Mouse (Mus musculus) midbrain, embryonic 12.5 days (tissue): ENCODE results near the gene Hspa12a. TPM values are rescaled to one million over a fixed set of nuclear protein-coding genes. Genes with fewer than 3 reads are reported as not detected.

Experiments
- ATAC-seq: fragments of 200-750 bp; cut with Nextera tagmentation; 2 replicates; pipeline ENCODE4 v1.8.0; 2017; ENCODE audit warnings: low read depth, moderate TSS enrichment, moderate library complexity; ENCODE audit not compliant: low FRiP score
- H3K27ac ChIP-seq: fragments of 300-500 bp; sonication (generic); replicated peaks from 2 replicates; pipeline ENCODE4 v1.5.1; 2016; ENCODE audit warnings: mild to moderate bottlenecking
- H3K27me3 ChIP-seq: fragments of 300-500 bp; sonication (generic); 2 replicates; pipeline ENCODE4 v1.6.1; 2016; ENCODE audit warnings: mild to moderate bottlenecking
- H3K36me3 ChIP-seq: fragments of 300-500 bp; sonication (generic); 2 replicates; pipeline ENCODE4 v1.6.1; 2016
- H3K4me1 ChIP-seq: fragments of 300-500 bp; sonication (generic); 2 replicates; pipeline ENCODE4 v1.6.1; 2016
- H3K4me2 ChIP-seq: fragments of 300-500 bp; sonication (generic); replicated peaks from 2 replicates; pipeline ENCODE4 v1.6.1; 2016; ENCODE audit warnings: mild to moderate bottlenecking, moderate library complexity
- H3K4me3 ChIP-seq: fragments of 300-500 bp; sonication (generic); 2 replicates; pipeline ENCODE4 v1.5.1; 2016; ENCODE audit warnings: mild to moderate bottlenecking
- H3K9ac ChIP-seq: fragments of 300-500 bp; sonication (generic); replicated peaks from 2 replicates; pipeline ENCODE4 v1.6.1; 2016; ENCODE audit warnings: mild to moderate bottlenecking, moderate library complexity
- H3K9me3 ChIP-seq: fragments of 300-500 bp; sonication (generic); 2 replicates; pipeline ENCODE4 v1.6.1; 2016; ENCODE audit warnings: mild to moderate bottlenecking
- WGBS: fragments of 180-500 bp; shearing (Covaris S2); methylation state at CpG from one replicate; pipeline ENCODE4 v1.1.7; 2016; 5-methylcytosine and 5-hydroxymethylcytosine counted together
- polyA plus RNA-seq: library from polyadenylated mRNA; unstranded; fragments of >200 nt; fragmentation: Nextera tagmentation; extraction: Ambion mirVana; gene quantifications from 2 replicates; pipeline ENCODE4 v1.2.1, GENCODE M21; 2016

Gene Hspa12a
- polyA plus RNA-seq, 1 experiment from 2014 or later, result 28.0 TPM

DNA sequence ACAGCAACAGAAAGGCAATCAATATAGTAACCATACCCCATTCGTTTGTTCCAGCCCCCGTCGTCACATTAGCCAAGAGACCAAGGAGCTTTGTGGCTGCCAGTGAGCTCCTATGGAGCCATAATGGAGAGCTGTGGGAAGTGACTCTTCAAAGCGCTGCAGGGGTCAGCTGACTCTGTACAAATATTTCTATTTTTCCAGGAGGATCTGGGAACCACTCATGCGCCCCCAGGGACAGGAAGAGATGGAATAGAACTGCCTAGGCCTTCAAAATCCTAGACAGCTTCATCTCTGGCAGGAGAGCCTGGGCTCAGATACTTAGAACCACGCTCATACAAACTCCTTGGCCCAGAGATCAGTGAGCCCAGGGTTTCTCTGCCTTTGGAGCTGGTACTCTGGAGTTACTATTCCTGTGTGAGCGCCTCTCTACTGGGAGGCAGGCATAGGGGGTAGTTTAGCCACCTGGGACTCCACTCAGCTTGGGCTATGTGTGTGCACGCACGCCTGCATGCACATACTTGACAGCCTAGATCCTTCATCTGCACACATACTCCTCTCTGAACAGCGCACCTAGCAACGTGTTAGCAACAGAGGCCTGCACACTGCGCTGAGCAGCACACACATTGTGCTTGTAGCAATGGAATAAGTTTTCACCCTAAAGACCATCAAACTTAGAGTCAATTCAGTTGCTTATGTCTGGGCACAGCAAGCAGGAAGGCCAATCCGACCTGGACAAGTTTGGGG is 128.1 kb downstream of the Hspa12a start:
- ATAC-seq, result no peak
- Histone ChIP-seq H3K27ac (no peak overlapping the region), H3K9me3 (no peaks in the 10 kb centered on the region), H3K36me3 (no peaks in the 10 kb centered on the region), H3K27me3 (no peaks in the 10 kb centered on the region), H3K9ac (no peak overlapping the region), H3K4me2 (no peak overlapping the region), H3K4me3 (no peak overlapping the region), H3K4me1 (no peaks in the 10 kb centered on the region)
- 83% methylated on average over 13 of the region's 13 CpGs for WGBS

DNA sequence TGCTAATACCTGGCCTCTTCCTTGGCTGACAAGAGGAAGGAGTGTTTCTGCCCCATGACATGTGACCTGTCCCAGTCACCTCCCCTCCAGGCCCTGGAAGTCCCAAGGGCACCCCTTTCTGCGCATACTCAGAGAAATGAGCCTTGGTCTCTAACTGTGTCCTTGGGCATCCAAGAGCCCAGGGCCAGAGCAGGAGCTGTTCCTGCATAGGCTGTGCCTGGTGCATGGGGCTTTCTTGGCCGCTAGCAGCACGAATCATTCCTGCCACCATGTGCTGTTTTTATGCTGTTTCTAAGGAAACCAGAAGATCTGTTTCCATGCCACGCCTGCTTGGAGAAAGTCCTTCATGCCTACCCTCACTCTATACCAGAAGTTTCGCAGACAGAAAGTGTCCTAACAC is 132.9 kb downstream of the Hspa12a start:
- Histone ChIP-seq H3K4me2 (no peak overlapping the region), H3K9me3 (no peaks in the 10 kb centered on the region), H3K27ac (no peak overlapping the region), H3K36me3 (no peaks in the 10 kb centered on the region), H3K9ac (no peak overlapping the region), H3K4me3 (no peak overlapping the region), H3K4me1 (no peaks in the 10 kb centered on the region), H3K27me3 (0 out of 2 replicates have a peak, but pooled peaks cover 4% of the 10 kb centered on the region)
- 85% methylated on average over 5 of the region's 5 CpGs for WGBS
- ATAC-seq, result no peak

DNA sequence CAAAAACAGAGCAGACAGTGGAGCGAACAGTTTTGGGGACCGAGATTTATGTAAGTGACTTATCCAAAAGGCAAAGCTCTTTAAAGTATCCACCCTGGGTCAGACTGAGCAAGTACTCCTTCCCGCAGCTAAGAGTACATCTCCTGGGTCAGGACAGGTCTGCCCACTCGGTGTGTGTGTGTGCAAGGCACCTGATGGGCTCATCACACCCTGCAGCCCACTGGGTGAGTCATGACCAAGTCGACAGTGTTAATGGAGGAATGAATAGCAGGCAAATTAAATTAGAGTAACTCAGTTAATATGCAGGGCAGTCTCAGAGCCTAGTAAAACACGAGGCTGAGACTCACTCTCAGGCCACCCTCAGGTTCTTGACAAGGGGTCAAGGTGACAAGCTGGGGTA is 134.6 kb downstream of the Hspa12a start:
- no peak for ATAC-seq
- Histone ChIP-seq H3K4me3 (no peak overlapping the region), H3K4me2 (no peak overlapping the region), H3K36me3 (0 out of 2 replicates have a peak, but pooled peaks cover 4% of the 10 kb centered on the region), H3K27ac (no peak overlapping the region), H3K9me3 (no peaks in the 10 kb centered on the region), H3K4me1 (no peaks in the 10 kb centered on the region), H3K9ac (no peak overlapping the region), H3K27me3 (0 out of 2 replicates have a peak, but pooled peaks cover 8% of the 10 kb centered on the region)
- 74% methylated on average over 6 of the region's 6 CpGs for WGBS

DNA sequence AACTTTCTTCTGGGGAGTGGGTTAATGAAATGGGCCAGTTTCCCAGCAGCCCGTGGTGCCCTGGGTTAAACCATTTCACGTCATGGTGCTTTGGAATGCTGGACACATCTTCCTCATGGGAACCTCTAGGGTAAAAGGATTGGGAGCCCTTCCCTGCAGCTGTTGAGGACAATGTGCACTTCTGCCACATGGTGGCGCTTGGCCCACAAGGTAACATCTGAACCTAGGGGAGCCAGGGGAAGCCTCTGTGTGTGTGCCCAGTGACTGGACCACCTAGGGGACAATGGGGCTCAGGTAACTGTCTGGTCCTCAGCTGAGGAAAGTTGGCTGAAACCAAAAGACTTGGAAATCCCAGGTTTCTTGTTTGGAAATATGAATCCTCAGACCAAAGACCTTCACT is 137.1 kb downstream of the Hspa12a start:
- H3K9me3 ChIP-seq, result no peaks in the 10 kb centered on the region
- 1% methylated on average over 3 of the region's 3 CpGs for WGBS
- no peak for ATAC-seq
- no peak overlapping the region for H3K4me3 ChIP-seq
- 0 out of 2 replicates have a peak, but pooled peaks cover 7% of the 10 kb centered on the region for H3K36me3 ChIP-seq
- no peak overlapping the region for H3K4me2 ChIP-seq
- H3K27ac ChIP-seq, result no peak overlapping the region
- H3K27me3 ChIP-seq, result 0 out of 2 replicates have a peak, but pooled peaks cover 8% of the 10 kb centered on the region
- H3K9ac ChIP-seq, result no peak overlapping the region
- H3K4me1 ChIP-seq, result no peaks in the 10 kb centered on the region

DNA sequence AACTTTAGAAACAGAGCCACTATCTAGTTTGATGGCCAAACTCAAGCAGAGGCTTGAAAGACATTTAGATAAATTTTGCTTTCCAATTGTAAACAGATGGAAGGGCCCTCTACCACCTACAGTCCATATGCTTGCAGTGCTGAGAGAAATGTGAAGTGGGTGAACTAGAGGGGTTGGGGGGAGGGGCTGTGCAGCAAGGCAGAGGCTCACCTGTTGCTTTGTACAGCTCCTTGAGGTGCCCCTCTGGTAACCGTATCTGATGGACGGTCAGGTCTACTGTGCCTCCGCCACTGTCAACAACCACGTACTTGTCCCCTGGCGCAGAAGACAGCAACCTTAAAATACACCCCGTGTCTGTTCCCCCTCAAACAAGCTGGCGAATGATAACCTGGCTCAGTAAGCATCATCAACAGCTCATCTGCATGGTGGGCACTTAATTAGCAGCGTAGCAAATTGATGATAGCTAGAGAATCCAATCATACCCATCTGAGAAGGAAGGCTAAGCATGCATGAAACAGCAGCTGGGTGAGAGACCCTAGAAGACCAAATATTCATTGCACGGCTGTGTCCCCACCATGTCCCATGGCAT is 138.2 kb downstream of the Hspa12a start:
- WGBS, result 92% methylated on average over 9 of the region's 9 CpGs
- no peak overlapping the region for H3K4me2 ChIP-seq
- 0 out of 2 replicates have a peak, but pooled peaks cover 9% of the 10 kb centered on the region for H3K36me3 ChIP-seq
- no peak overlapping the region for H3K4me3 ChIP-seq
- ATAC-seq, result no peak
- H3K4me1 ChIP-seq, result no peaks in the 10 kb centered on the region
- 0 out of 2 replicates have a peak, but pooled peaks cover 8% of the 10 kb centered on the region for H3K27me3 ChIP-seq
- H3K9me3 ChIP-seq, result no peaks in the 10 kb centered on the region
- no peak overlapping the region for H3K27ac ChIP-seq
- no peak overlapping the region for H3K9ac ChIP-seq

DNA sequence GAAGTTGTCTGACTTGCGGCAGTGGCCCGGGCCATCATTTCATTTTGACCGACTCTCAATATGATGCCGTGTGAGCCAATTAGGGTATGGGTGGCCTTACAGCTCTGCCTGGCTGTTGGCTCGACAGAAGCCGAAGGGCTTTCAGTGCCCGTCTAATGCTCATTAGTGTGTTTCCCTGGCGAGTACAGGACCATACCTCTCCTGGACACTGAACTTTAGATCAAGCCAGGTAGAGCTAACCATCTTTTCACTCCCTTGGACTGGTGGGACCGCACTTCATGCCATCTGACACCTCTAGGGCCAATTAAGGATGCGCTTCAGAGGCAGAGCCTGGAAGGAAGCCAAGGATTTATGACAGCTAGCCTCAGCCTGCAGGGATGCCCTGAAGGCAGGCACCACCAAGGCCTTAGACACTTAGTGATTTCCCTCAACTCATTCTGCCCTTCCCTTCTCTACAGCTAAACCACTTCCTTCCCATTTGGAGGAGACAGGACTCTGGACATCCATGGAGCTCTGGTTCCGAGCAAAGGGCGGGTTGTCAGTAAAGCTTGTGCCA is 148.3 kb downstream of the Hspa12a start:
- Histone ChIP-seq H3K27ac (no peak overlapping the region), H3K36me3 (peaks cover 17% of the 10 kb centered on the region; the same call in 1 of the 2 replicates), H3K9ac (no peak overlapping the region), H3K27me3 (no peaks in the 10 kb centered on the region), H3K9me3 (no peaks in the 10 kb centered on the region), H3K4me1 (peaks cover 3% of the 10 kb centered on the region; the same call in 1 of the 2 replicates), H3K4me2 (no peak overlapping the region), H3K4me3 (no peak overlapping the region)
- 82% methylated on average over 12 of the region's 12 CpGs for WGBS
- ATAC-seq, result 0 out of 2 replicates have a peak, but pooled peaks have one; percentile 38

DNA sequence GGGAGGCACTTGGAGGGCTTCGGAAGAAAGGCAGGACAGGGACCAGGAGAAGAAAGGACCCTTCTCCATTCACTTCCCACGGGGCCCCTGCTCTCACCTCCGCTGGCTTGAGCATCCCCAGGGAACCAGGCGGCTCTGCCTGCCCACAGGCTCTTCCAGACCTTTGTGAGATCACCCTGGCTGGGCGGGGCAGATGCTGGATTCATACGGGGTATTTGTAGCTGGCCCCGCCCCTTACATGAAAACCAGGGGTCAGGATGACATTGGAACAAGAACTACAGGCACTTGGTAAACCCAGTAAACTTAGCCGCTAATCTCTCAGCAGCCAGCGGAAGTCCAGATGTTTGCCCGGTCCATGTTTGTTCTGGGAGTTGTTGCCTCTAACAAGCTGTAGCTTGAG is 149.2 kb downstream of the Hspa12a start, which contains the start of gene 1700019N19Rik:
TSS of gene 1700019N19Rik (minus strand) at position 178 of the 400 bp plus-strand sequence.
- no peak within 1 kb of the TSS for H3K27ac ChIP-seq
- peaks cover 3% of the 10 kb centered on the region; the same call in 1 of the 2 replicates for H3K4me1 ChIP-seq
- ATAC-seq, result no peak
- no peak within 1 kb of the TSS for H3K4me2 ChIP-seq
- WGBS, result 53% methylated on average over 10 of the region's 10 CpGs
- H3K9me3 ChIP-seq, result no peaks in the 10 kb centered on the region
- no peak within 1 kb of the TSS for H3K4me3 ChIP-seq
- peaks cover 8% of the 10 kb centered on the region; the same call in 1 of the 2 replicates for H3K36me3 ChIP-seq
- no peaks in the 10 kb centered on the region for H3K27me3 ChIP-seq
- no peak within 1 kb of the TSS for H3K9ac ChIP-seq

DNA sequence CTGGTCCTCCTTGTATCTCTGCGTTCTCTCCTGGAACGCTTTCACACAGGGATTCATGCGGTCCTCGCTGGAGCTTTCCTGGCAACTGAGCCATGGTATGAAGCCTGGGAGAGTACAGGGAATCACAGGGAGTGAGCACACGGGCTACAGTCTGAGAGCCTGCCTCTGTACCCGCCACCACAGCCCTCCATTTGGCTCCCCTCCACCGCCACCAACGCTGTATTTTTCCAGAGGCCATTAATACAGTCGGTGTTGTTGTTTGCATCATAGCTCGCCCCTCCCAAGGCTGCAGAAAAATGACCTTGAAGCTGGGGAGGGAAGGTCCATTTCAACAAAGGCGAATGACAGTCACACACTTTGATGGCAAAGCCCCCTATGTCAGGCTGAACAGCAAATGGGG is 154.3 kb downstream of the Hspa12a start:
- H3K27ac ChIP-seq, result no peak overlapping the region
- H3K36me3 ChIP-seq, result no peaks in the 10 kb centered on the region
- H3K4me1 ChIP-seq, result peaks cover 1% of the 10 kb centered on the region; the same call in 1 of the 2 replicates
- no peak overlapping the region for H3K4me2 ChIP-seq
- 82% methylated on average over 11 of the region's 11 CpGs for WGBS
- H3K9me3 ChIP-seq, result no peaks in the 10 kb centered on the region
- H3K9ac ChIP-seq, result no peak overlapping the region
- ATAC-seq, result no peak
- H3K27me3 ChIP-seq, result no peaks in the 10 kb centered on the region
- no peak overlapping the region for H3K4me3 ChIP-seq

DNA sequence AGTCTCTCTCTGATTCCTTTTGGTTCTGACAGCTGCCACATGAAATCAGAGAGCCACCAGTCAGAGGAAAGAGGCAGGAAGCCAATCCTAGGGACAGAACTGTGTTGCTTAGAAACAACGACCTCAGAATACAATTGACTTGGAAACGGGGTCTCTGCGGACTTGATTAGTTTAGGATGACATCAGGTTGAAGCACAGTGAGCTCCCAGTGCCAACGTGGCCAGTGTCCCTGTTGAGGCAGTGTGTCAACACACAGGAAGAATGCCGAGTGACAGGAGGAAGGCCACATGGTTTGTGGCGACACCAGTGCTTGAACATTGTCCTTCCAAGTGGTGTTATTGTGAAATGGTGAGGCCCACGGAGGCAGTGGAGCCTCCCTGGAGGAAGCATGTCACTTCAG is 159.5 kb downstream of the Hspa12a start:
- ATAC-seq, result no peak
- H3K4me2 ChIP-seq, result no peak overlapping the region
- H3K27ac ChIP-seq, result no peak overlapping the region; the same call in 1 of the 2 replicates
- no peaks in the 10 kb centered on the region for H3K27me3 ChIP-seq
- WGBS, result 39% methylated on average over 7 of the region's 7 CpGs
- no peaks in the 10 kb centered on the region for H3K36me3 ChIP-seq
- no peaks in the 10 kb centered on the region for H3K9me3 ChIP-seq
- no peak overlapping the region for H3K9ac ChIP-seq
- H3K4me3 ChIP-seq, result no peak overlapping the region
- H3K4me1 ChIP-seq, result peaks cover 17% of the 10 kb centered on the region

DNA sequence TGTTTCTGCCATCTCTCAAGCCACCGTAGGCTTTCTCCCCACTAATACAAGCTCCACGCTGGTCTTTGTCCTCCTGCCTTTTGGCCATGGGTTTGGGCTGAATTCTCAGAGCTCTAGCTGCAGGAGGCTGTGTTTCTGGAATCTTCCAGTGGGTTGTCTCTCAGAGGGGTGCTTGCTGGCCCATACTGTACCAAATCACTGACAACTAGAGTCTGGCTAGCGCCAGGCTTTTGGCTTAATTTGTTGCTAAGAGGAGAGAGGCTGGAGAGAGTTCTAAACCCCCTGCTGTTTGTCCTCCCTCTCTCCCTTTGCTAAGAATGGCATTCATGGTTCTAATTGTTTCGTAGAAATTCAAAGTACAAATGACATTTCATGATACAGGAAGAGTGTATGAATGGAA is 161.9 kb downstream of the Hspa12a start:
- Histone ChIP-seq H3K27me3 (no peaks in the 10 kb centered on the region), H3K9ac (no peak overlapping the region), H3K4me1 (peaks cover 17% of the 10 kb centered on the region), H3K9me3 (no peaks in the 10 kb centered on the region), H3K4me2 (no peak overlapping the region), H3K36me3 (no peaks in the 10 kb centered on the region), H3K4me3 (no peak overlapping the region), H3K27ac (no peak overlapping the region)
- 39% methylated on average over 4 of the region's 4 CpGs for WGBS
- ATAC-seq, result no peak

DNA sequence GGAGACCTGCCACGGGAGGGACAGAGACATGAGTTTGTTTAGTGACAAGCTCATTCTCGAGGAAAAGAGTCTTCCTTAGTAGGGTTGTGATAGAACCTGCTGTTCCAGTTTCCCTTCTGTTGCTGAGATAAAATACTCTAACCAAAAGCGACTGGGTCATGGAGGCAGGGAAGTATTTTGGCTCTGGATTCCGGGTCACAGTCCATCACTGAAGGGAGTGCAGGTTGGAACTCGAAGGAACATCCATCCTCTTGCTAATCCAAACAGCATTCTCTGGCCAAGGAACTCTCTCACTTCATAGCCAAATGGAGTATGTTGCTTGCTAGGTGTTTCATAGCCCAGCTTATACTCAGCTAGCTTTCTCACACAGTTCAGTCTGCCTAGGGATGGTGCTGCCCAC is 167.0 kb downstream of the Hspa12a start:
- WGBS, result 82% methylated on average over 5 of the region's 5 CpGs

DNA sequence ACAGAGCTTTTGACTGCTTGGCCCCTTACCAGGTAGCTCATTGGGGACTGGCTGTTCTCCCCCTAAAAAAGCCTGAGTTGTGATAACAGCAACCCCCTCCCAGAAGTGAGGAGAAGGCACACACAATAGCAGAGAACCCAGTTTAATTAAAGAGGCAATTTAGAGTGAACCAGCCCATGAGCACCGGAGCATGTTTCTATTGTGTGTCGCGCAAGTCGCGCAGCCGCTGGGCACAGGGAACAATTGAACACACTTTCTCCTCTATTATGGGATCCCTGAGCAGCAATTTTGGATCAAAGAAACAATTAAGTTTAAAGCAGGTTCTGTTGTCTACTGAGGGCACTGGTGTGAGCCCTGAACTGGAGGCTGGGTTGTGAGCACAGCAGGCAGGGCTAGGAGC is 176.1 kb downstream of the Hspa12a start:
- H3K9me3 ChIP-seq, result no peaks in the 10 kb centered on the region
- peaks cover 11% of the 10 kb centered on the region; the same call in 1 of the 2 replicates for H3K4me1 ChIP-seq
- 25% methylated on average over 6 of the region's 6 CpGs for WGBS
- H3K4me3 ChIP-seq, result no peak overlapping the region
- H3K27me3 ChIP-seq, result peaks cover 19% of the 10 kb centered on the region
- no peak for ATAC-seq
- H3K36me3 ChIP-seq, result no peaks in the 10 kb centered on the region
- H3K9ac ChIP-seq, result no peak overlapping the region
- H3K4me2 ChIP-seq, result no peak overlapping the region
- no peak overlapping the region for H3K27ac ChIP-seq

More for the DNA sequence above, 167.0 kb downstream of the Hspa12a start:
- Histone ChIP-seq H3K4me2 (no peak overlapping the region), H3K27ac (no peak overlapping the region), H3K9ac (no peak overlapping the region), H3K36me3 (no peaks in the 10 kb centered on the region), H3K4me1 (peaks cover 2% of the 10 kb centered on the region; the same call in 1 of the 2 replicates), H3K4me3 (no peak overlapping the region), H3K9me3 (no peaks in the 10 kb centered on the region), H3K27me3 (no peaks in the 10 kb centered on the region)
- no peak for ATAC-seq
